ENCODE assay signal across 23 mouse cellular contexts in genomic region chr12:110985141-110985540, GRCm38 (mm10). TPM values are rescaled to one million over a fixed set of nuclear protein-coding genes. Genes with fewer than 3 reads are reported as not detected.
DNase-seq lines count a peak whose midpoint lies in the region; ATAC-seq and TF ChIP-seq lines count a peak whose summit lies in the region.
"Had no signal": no experiment of that assay in that cellular context is flagged by ENCODE, and none has a peak within 500 bp of the region (broad histone marks: within the 10 kb centered on the region; RNA-seq: fewer than 3 reads in every experiment).

No protein-coding gene starts in this region.

- H3K4me1 ChIP-seq in midbrain, embryonic 10.5 days = 0 out of 2 replicates have a peak, but pooled peaks cover 4% of the 10 kb centered on the region
- no peaks in the 10 kb centered on the region for H3K4me1 ChIP-seq in midbrain, postnatal 0 days (ENCODE audit: insufficient read depth, low read length)
- H3K4me1 ChIP-seq in lung, adult 2 months (ENCODE audit: control insufficient read depth, insufficient read depth, low read length) = no peaks in the 10 kb centered on the region
- H3K4me1 ChIP-seq: embryonic facial prominence, embryonic 10.5 days; heart, embryonic 12.5 days; midbrain, embryonic 13.5 days had no signal

- H3K9ac ChIP-seq in midbrain, postnatal 0 days (replicated peaks; ENCODE audit: low read length, poor library complexity, severe bottlenecking) = no peak overlapping the region
- H3K9ac ChIP-seq: heart, embryonic 12.5 days; hindbrain, embryonic 14.5 days; liver, embryonic 13.5 days; lung, embryonic 15.5 days; midbrain, embryonic 13.5 days had no signal

- peaks cover 5% of the 10 kb centered on the region for H3K27me3 ChIP-seq in midbrain, embryonic 10.5 days (ENCODE audit: low read depth, poor library complexity, severe bottlenecking)
- 0 out of 2 replicates have a peak, but pooled peaks cover under 1% of the 10 kb centered on the region for H3K27me3 ChIP-seq in midbrain, postnatal 0 days (ENCODE audit: insufficient read depth, low read length)
- H3K27me3 ChIP-seq: heart, embryonic 12.5 days; lung, embryonic 15.5 days; midbrain, embryonic 13.5 days had no signal

- WGBS in midbrain, embryonic 10.5 days = 84% methylated on average over 9 of the region's 9 CpGs
- WGBS in midbrain, postnatal 0 days = 87% methylated on average over 9 of the region's 9 CpGs
- 65% methylated on average over 9 of the region's 9 CpGs for WGBS in lung, adult 2 months

- H3K4me2 ChIP-seq in midbrain, postnatal 0 days (ENCODE audit: low read depth, low read length, poor library complexity, severe bottlenecking) = no peak overlapping the region
- H3K4me2 ChIP-seq: heart, embryonic 12.5 days; hindbrain, embryonic 14.5 days; liver, embryonic 13.5 days; lung, embryonic 15.5 days; midbrain, embryonic 13.5 days had no signal

- H3K9me3 ChIP-seq in midbrain, embryonic 10.5 days (replicated peaks) = no peaks in the 10 kb centered on the region
- H3K9me3 ChIP-seq in midbrain, postnatal 0 days (ENCODE audit: low read length) = no peaks in the 10 kb centered on the region
- H3K9me3 ChIP-seq: embryonic facial prominence, embryonic 10.5 days; heart, embryonic 12.5 days; liver, embryonic 13.5 days; lung, embryonic 15.5 days; midbrain, embryonic 13.5 days had no signal

- no peaks in the 10 kb centered on the region for H3K36me3 ChIP-seq in midbrain, embryonic 10.5 days
- H3K36me3 ChIP-seq in midbrain, postnatal 0 days (ENCODE audit: insufficient read depth, low read length) = no peaks in the 10 kb centered on the region
- H3K36me3 ChIP-seq: embryonic facial prominence, embryonic 10.5 days; heart, embryonic 12.5 days; liver, embryonic 13.5 days; lung, embryonic 15.5 days; midbrain, embryonic 13.5 days had no signal

- DNase-seq in adrenal gland, postnatal 14 days = peak; percentile 50
- DNase-seq in adrenal gland, postnatal 36 days = no peak
- no peak for DNase-seq in midbrain, embryonic 10.5 days (ENCODE audit: low spot score)
- no peak for DNase-seq in midbrain, postnatal 0 days (ENCODE audit: low spot score)
- peak; percentile 47 for DNase-seq in A20 (ENCODE audit: low read depth, low spot score)
- DNase-seq in lung, adult 2 months = no peak
- no peak for DNase-seq in cerebellum, postnatal 4 days (ENCODE audit: low spot score in 2 of 2)
- DNase-seq: cerebellum, adult 2 months; cerebellum, postnatal 36 days; kidney, adult 9 months; kidney, postnatal 25 days; layer of hippocampus, adult 9-11 months; liver, embryonic 13.5 days; retina, postnatal 1 day; right cerebral cortex, postnatal 4 days; thymus, adult 2 months had no signal

- no peak overlapping the region for H3K4me3 ChIP-seq in midbrain, embryonic 10.5 days
- no peak overlapping the region for H3K4me3 ChIP-seq in midbrain, postnatal 0 days (ENCODE audit: low read depth, low read length)
- H3K4me3 ChIP-seq in lung, adult 2 months (replicated peaks; ENCODE audit: extremely low read depth, low read depth, low read length) = no peak overlapping the region
- H3K4me3 ChIP-seq: embryonic facial prominence, embryonic 10.5 days; heart, embryonic 12.5 days; liver, embryonic 13.5 days; lung, embryonic 15.5 days; midbrain, embryonic 13.5 days; myocyte had no signal

- no peak for ATAC-seq in midbrain, postnatal 0 days (ENCODE audit: low FRiP score)
- peak; percentile 23 to 73; a peak in 3 of 4 replicates for ATAC-seq in hematopoietic stem cell, adult 5-6 weeks (replicated peaks in 1 of 2; ENCODE audit: insufficient read depth in 1 of 2, low FRiP score in 2 of 2, low TSS enrichment in 1 of 2, low read depth in 1 of 2, poor library complexity in 2 of 2, severe bottlenecking in 2 of 2)
- ATAC-seq: midbrain, embryonic 13.5 days had no signal

- TF ChIP-seq CTCF in midbrain, postnatal 0 days (IDR thresholded peaks at IDR 0.05) = no peak
- no peak for TF ChIP-seq CTCF in lung, adult 2 months (IDR thresholded peaks at IDR 0.05; ENCODE audit: insufficient read depth, low read length)

- TF ChIP-seq POLR2A in lung, adult 2 months (IDR thresholded peaks at IDR 0.05; ENCODE audit: borderline replicate concordance, extremely low read depth, low read depth, low read length) = no peak

- H3K27ac ChIP-seq in midbrain, embryonic 10.5 days (replicated peaks) = peak overlapping the region; percentile 28; the same call in 1 of the 2 replicates
- H3K27ac ChIP-seq in midbrain, postnatal 0 days (ENCODE audit: low read depth, low read length) = no peak overlapping the region
- H3K27ac ChIP-seq: embryonic facial prominence, embryonic 10.5 days; hindbrain, embryonic 14.5 days; liver, embryonic 13.5 days; midbrain, embryonic 13.5 days had no signal

RNA-seq across cellular contexts. Expression of gene Ankrd9, which starts 6.3 kb away (rescaled TPM):
- 52.5 and 55.7 TPM in 2 replicates for total RNA-seq in adrenal gland, postnatal 14 days (2021)
- 10 to 100 TPM; 25.6 to 39.4 TPM for total RNA-seq in adrenal gland, postnatal 36 days (2021)
- 16.5 and 19.4 TPM in 2 replicates for polyA plus RNA-seq in midbrain, embryonic 10.5 days (2016; fragmentation: Nextera tagmentation; extraction: Ambion mirVana)
- total RNA-seq in midbrain, postnatal 0 days (2014; rRNA removed) = 11.8 and 14.0 TPM in 2 replicates
- 12.1 and 13.4 TPM in 2 replicates for polyA plus RNA-seq in midbrain, postnatal 0 days (2015; fragmentation: Nextera tagmentation; extraction: Ambion mirVana)
- total RNA-seq in hematopoietic stem cell, adult 5-6 weeks (2017) = 4.2 and 6.8 TPM in 2 replicates
- polyA plus RNA-seq in lung, adult 2 months (2012; rRNA removed) = 20.6 and 24.5 TPM in 2 replicates

RNA-seq across cellular contexts. Expression of gene Rcor1, which starts 54.0 kb away (rescaled TPM):
- 46.4 and 48.0 TPM in 2 replicates for total RNA-seq in adrenal gland, postnatal 14 days (2021)
- 10 to 100 TPM; 44.1 to 67.8 TPM for total RNA-seq in adrenal gland, postnatal 36 days (2021)
- 5.9 and 6.0 TPM in 2 replicates for polyA plus RNA-seq in midbrain, embryonic 10.5 days (2016; fragmentation: Nextera tagmentation; extraction: Ambion mirVana)
- 11.3 and 14.9 TPM in 2 replicates for total RNA-seq in midbrain, postnatal 0 days (2014; rRNA removed)
- polyA plus RNA-seq in midbrain, postnatal 0 days (2015; fragmentation: Nextera tagmentation; extraction: Ambion mirVana) = 2.5 and 2.7 TPM in 2 replicates
- 32.0 and 47.7 TPM in 2 replicates for total RNA-seq in hematopoietic stem cell, adult 5-6 weeks (2017)
- polyA plus RNA-seq in lung, adult 2 months (2012; rRNA removed) = 6.7 and 12.0 TPM in 2 replicates

Comparison
In these comparisons a context has a peak if more than half of its experiments do, and no peak if none do; other contexts are left out.
1. DNase-seq: peak in adrenal gland, postnatal 14 days (single experiment) and A20 (single experiment); none in adrenal gland, postnatal 36 days (0 of 2), midbrain, embryonic 10.5 days (single experiment), midbrain, postnatal 0 days (single experiment), lung, adult 2 months (single experiment) and cerebellum, postnatal 4 days (0 of 2).